Mouse (Mus musculus) ES-E14 (cell line): ENCODE measurements around the gene Cd302.

Experiments
- MAFK ChIP-seq: IDR thresholded peaks from 2 replicates; pipeline ENCODE4 v1.6.1; 2014; ENCODE audit warnings: mild to moderate bottlenecking, low read depth, low read length, inconsistent platforms; ENCODE audit not compliant: insufficient read depth
- ZC3H11A ChIP-seq: IDR thresholded peaks from 2 replicates; pipeline ENCODE4 v1.6.1; 2012; ENCODE audit warnings: low read depth, mild to moderate bottlenecking, inconsistent platforms, low read length, borderline replicate concordance

DNA sequence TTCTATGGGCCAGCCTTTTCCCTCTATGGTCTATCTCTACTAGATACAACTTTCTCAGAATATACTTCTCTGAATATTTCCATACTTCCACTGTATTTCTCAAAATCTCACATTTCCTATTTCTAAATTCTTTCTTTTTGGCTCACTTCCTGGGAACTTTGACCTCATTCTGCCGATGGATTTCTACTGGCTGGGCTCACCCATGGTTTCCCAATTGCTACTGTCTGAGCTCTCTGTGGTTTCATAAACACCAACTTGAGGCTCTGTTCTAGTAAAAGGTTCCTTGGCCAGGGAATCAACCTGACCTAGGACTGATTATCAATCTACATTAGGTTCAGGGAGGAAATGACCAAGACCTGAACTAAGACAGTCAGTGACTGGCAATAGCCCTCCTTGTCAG, 5.2 kb upstream of the Cd302 start:
- TF ChIP-seq MAFK, result no peak
- TF ChIP-seq ZC3H11A, result no peak
